Mouse (Mus musculus) left cerebral cortex, postnatal 14 days (tissue): Measurements from ENCODE around the gene Phykpl. TPM values are rescaled to one million over a fixed set of nuclear protein-coding genes. Genes with fewer than 3 reads are reported as not detected.

Source experiments
- DNase-seq, 2 experiments: peaks; one replicate each; pipeline ENCODE4 v3.0.0; 2021 to 2022; ENCODE audit warnings: low spot score in 2 of 2, mixed read lengths in 1 of 2
- intact Hi-C: fragments of 180-260 bp; cut with DNase I; formaldehyde crosslinking; loops from one replicate; pipeline ENCODE4 v1.15.1; 2025
- long read RNA-seq, 2 experiments: library from polyadenylated mRNA; stranded (forward); transcript quantifications; one replicate each; pipeline ENCODE4 v2.0.0; 2021
- total RNA-seq, 2 experiments: library from RNA; stranded (reverse); gene quantifications; 2 replicates each; pipeline ENCODE4 v1.2.3; 2021

Phykpl gene
- total RNA-seq, result 1 to 10 TPM; 5.8 to 6.4 TPM
- long read RNA-seq, experiment 1, partial matches to known transcripts, result 2 of 7 reads
- long read RNA-seq, experiment 1, other reads (novel, unspliced or antisense), result 3 of 7 reads
- long read RNA-seq, experiment 2, partial matches to known transcripts, result 0 of 3 reads
- long read RNA-seq, experiment 2, other reads (novel, unspliced or antisense), result 1 of 3 reads

GRCm38 (mm10) chr11:51584431-51585248, at the start of gene Phykpl:
TSS of gene Phykpl (plus strand) at chr11:51584757.
- intact Hi-C loops, result loop anchor here (5.0 kb wide), 2 partner anchors 42 to 297 kb away; partner anchors contain the start of gene Col23a1
- DNase-seq, result peak; percentile 92 to 93

GRCm38 (mm10) chr11:51538388-51538787, 46.2 kb upstream of the Phykpl start:
- intact Hi-C loops, result no loop called here
- no peak for DNase-seq

- intact Hi-C loops, result no loop called here
- peak in 1 of 2 experiments; percentile 9 for DNase-seq
Observed at GRCm38 (mm10) chr11:51538919-51539758, 45.4 kb upstream of the Phykpl start.

- intact Hi-C loops, result loop anchor here (5.0 kb wide), 1 partner anchor 42 kb away; the partner anchor contains the start of gene Phykpl
- DNase-seq, result peak; percentile 97
Observed at GRCm38 (mm10) chr11:51539759-51540282, 44.7 kb upstream of the Phykpl start.

- intact Hi-C loops, result loop anchor here (5.0 kb wide), 1 partner anchor 40 kb away; the partner anchor contains the start of gene Phykpl
- DNase-seq, result no peak
Observed at GRCm38 (mm10) chr11:51542424-51542823, 42.1 kb upstream of the Phykpl start.

GRCm38 (mm10) chr11:51543487-51544050, 41.0 kb upstream of the Phykpl start:
- intact Hi-C loops, result loop anchor here (5.0 kb wide), 1 partner anchor 39 kb away; the partner anchor contains the start of gene Phykpl
- no peak for DNase-seq

- intact Hi-C loops, result loop anchor here (5.0 kb wide), 1 partner anchor 38 kb away; the partner anchor contains the start of gene Phykpl
- no peak for DNase-seq
Observed at GRCm38 (mm10) chr11:51544413-51544812, 40.1 kb upstream of the Phykpl start.

- intact Hi-C loops, result no loop called here
- no peak for DNase-seq
Observed at GRCm38 (mm10) chr11:51545811-51546210, 38.7 kb upstream of the Phykpl start.

GRCm38 (mm10) chr11:51551253-51551652, 33.3 kb upstream of the Phykpl start:
- intact Hi-C loops, result no loop called here

GRCm38 (mm10) chr11:51552091-51552490, 32.5 kb upstream of the Phykpl start:
- no peak for DNase-seq
- intact Hi-C loops, result no loop called here

More at GRCm38 (mm10) chr11:51551253-51551652, 33.3 kb upstream of the Phykpl start:
- peak in 1 of 2 experiments; percentile 19 for DNase-seq

GRCm38 (mm10) chr11:51554590-51554989, 30.0 kb upstream of the Phykpl start:
- intact Hi-C loops, result no loop called here
- DNase-seq, result no peak

GRCm38 (mm10) chr11:51555066-51555465, 29.5 kb upstream of the Phykpl start:
- DNase-seq, result no peak
- intact Hi-C loops, result no loop called here

GRCm38 (mm10) chr11:51563276-51563675, 21.3 kb upstream of the Phykpl start:
- DNase-seq, result no peak
- intact Hi-C loops, result no loop called here

GRCm38 (mm10) chr11:51565062-51565461, 19.5 kb upstream of the Phykpl start:
- intact Hi-C loops, result no loop called here
- DNase-seq, result no peak

- DNase-seq, result no peak
- intact Hi-C loops, result no loop called here
Observed at GRCm38 (mm10) chr11:51565951-51566350, 18.6 kb upstream of the Phykpl start.

GRCm38 (mm10) chr11:51568801-51569200, 15.8 kb upstream of the Phykpl start:
- no peak for DNase-seq
- intact Hi-C loops, result no loop called here

- intact Hi-C loops, result no loop called here
- no peak for DNase-seq
Observed at GRCm38 (mm10) chr11:51576454-51576853, 8.1 kb upstream of the Phykpl start.

- intact Hi-C loops, result no loop called here
- no peak for DNase-seq
Observed at GRCm38 (mm10) chr11:51577587-51577986, 7.0 kb upstream of the Phykpl start.

GRCm38 (mm10) chr11:51579024-51579423, 5.5 kb upstream of the Phykpl start:
- DNase-seq, result no peak
- intact Hi-C loops, result no loop called here
